Mouse (Mus musculus): ENCODE results near the gene Col5a1. TPM values are rescaled to one million over a fixed set of nuclear protein-coding genes. Genes with fewer than 3 reads are reported as not detected.

The Col5a1 gene
- polyA plus RNA-seq, 1 experiment from 2014 or later: 39.5 TPM

DNA sequence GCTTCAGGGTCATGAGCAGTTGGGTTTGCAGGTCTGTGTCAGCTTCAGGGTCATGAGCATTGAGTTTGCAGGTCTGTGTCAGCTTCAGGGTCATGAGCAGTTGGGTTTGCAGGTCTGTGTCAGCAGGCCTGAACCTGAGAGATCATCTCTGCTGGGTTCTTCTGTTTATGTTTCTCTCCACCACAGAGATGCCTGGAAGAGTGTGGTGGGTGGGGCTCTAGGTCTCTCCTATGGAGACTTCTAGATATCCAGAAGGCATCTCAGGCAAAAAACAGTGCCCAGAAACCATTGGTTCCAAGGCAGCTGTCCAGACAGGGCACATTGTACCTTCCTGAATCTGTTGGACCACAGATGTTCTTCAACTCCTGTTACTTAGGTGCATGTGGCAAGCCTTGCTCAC is 96.9 kb downstream of the Col5a1 start:
- Histone ChIP-seq H3K36me3 (ENCODE audit: control insufficient read depth, insufficient read depth) (peaks cover 8% of the 10 kb centered on the region; the same call in 1 of the 2 replicates), H3K27me3 (replicated peaks; ENCODE audit: control insufficient read depth, insufficient read depth, low read length) (no peaks in the 10 kb centered on the region), H3K4me2 (replicated peaks; ENCODE audit: low read depth) (no peak overlapping the region), H3K9ac (ENCODE audit: low read depth, low read length) (no peak overlapping the region), H3K9me3 (ENCODE audit: control insufficient read depth) (no peaks in the 10 kb centered on the region), H3K4me1 (replicated peaks; ENCODE audit: control insufficient read depth, insufficient read depth, low read length) (no peaks in the 10 kb centered on the region), H3K4me3 (ENCODE audit: low read depth, low read length) (no peak overlapping the region), H3K27ac (ENCODE audit: low read depth, low read length) (no peak overlapping the region)
- TF ChIP-seq CTCF (IDR thresholded peaks at IDR 0.05; ENCODE audit: low read depth): no peak
- no peak for ATAC-seq

- Histone ChIP-seq H3K9ac (ENCODE audit: low read depth, low read length) (no peak overlapping the region), H3K4me1 (replicated peaks; ENCODE audit: control insufficient read depth, insufficient read depth, low read length) (no peaks in the 10 kb centered on the region), H3K36me3 (ENCODE audit: control insufficient read depth, insufficient read depth) (peaks cover 8% of the 10 kb centered on the region; the same call in 1 of the 2 replicates), H3K4me3 (ENCODE audit: low read depth, low read length) (no peak overlapping the region), H3K27ac (ENCODE audit: low read depth, low read length) (no peak overlapping the region), H3K9me3 (ENCODE audit: control insufficient read depth) (no peaks in the 10 kb centered on the region), H3K27me3 (replicated peaks; ENCODE audit: control insufficient read depth, insufficient read depth, low read length) (no peaks in the 10 kb centered on the region), H3K4me2 (replicated peaks; ENCODE audit: low read depth) (no peak overlapping the region)
- peak; percentile 73 for TF ChIP-seq CTCF (IDR thresholded peaks at IDR 0.05; ENCODE audit: low read depth)
- WGBS: 46% methylated on average over 3 of the region's 3 CpGs
- no peak for ATAC-seq
Observed at GRCm38 (mm10) chr2:27983884-27984283, 97.7 kb downstream of the Col5a1 start.

GRCm38 (mm10) chr2:27986751-27987150 is 100.5 kb downstream of the Col5a1 start:
- no peak for TF ChIP-seq CTCF (IDR thresholded peaks at IDR 0.05; ENCODE audit: low read depth)
- H3K4me2 ChIP-seq (replicated peaks; ENCODE audit: low read depth): no peak overlapping the region
- WGBS: 85% methylated on average over 4 of the region's 4 CpGs
- H3K27ac ChIP-seq (ENCODE audit: low read depth, low read length): no peak overlapping the region
- peaks cover 13% of the 10 kb centered on the region; the same call in 1 of the 2 replicates for H3K36me3 ChIP-seq (ENCODE audit: control insufficient read depth, insufficient read depth)
- H3K9me3 ChIP-seq (ENCODE audit: control insufficient read depth): no peaks in the 10 kb centered on the region
- H3K27me3 ChIP-seq (replicated peaks; ENCODE audit: control insufficient read depth, insufficient read depth, low read length): no peaks in the 10 kb centered on the region
- no peak overlapping the region for H3K4me3 ChIP-seq (ENCODE audit: low read depth, low read length)
- H3K9ac ChIP-seq (ENCODE audit: low read depth, low read length): no peak overlapping the region
- no peaks in the 10 kb centered on the region for H3K4me1 ChIP-seq (replicated peaks; ENCODE audit: control insufficient read depth, insufficient read depth, low read length)
- no peak for ATAC-seq

DNA sequence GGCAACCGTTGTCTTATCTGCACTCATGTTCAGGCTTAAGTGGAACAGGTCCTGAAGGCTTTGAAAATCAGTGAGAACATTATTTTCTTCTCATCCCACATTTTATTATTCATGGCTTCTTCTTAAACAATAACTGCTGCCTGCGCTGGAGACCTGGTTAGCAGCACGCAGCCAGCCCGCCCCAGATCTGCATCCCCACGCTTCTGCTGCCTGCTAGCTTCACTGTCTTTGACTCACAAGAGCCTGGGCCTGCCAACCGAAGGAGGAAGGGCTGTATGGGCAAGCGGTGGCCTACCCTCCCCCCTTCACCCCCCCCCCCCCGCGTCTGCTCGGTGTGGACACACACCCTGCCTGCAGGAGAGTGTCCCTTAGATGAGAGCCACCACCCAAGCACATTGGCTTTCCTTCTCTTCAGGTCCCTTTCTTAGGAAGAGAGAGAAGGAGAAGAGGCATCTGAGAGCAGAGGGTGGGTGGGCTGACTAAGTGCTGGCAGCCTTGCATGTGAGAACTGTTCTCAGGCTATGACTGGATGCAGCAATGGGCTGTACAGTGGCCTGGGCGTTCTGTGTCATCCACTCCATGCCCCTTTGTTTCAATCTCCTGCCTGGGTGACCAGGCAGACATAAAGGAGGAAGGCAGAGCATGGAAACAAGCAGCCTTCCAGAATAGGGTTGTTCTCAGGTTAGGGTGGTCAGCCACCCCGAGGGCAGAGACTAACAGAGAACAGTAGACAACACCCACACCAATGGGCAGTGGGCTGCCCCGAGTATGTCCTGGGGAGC is 104.4 kb downstream of the Col5a1 start:
- Histone ChIP-seq H3K9me3 (ENCODE audit: control insufficient read depth) (no peaks in the 10 kb centered on the region), H3K36me3 (ENCODE audit: control insufficient read depth, insufficient read depth) (peaks cover 10% of the 10 kb centered on the region), H3K4me2 (replicated peaks; ENCODE audit: low read depth) (no peak overlapping the region), H3K4me1 (replicated peaks; ENCODE audit: control insufficient read depth, insufficient read depth, low read length) (no peaks in the 10 kb centered on the region), H3K27me3 (replicated peaks; ENCODE audit: control insufficient read depth, insufficient read depth, low read length) (no peaks in the 10 kb centered on the region), H3K4me3 (ENCODE audit: low read depth, low read length) (no peak overlapping the region), H3K9ac (ENCODE audit: low read depth, low read length) (no peak overlapping the region), H3K27ac (ENCODE audit: low read depth, low read length) (no peak overlapping the region)
- TF ChIP-seq CTCF (IDR thresholded peaks at IDR 0.05; ENCODE audit: low read depth): no peak
- no peak for ATAC-seq
- 75% methylated on average over 13 of the region's 13 CpGs for WGBS

DNA sequence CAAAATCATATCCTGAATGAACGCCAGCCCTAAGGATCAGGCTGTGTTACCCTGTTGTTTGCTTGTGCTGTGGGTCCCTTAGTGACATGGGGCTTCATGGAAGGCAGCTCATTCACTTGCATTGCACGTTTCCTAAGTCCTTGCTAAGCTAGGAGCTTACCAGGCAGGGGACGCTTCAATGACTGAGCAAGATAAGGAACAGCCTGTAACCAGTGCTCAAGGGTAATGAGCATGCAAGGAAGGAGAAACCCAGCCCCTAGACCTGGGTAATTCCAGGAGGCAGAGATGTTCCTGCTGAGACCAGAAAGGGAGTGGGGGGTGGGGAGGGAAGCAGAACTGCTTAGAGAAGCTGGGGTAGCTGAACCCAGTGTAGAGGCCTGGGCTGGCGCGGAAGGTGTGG is 107.2 kb downstream of the Col5a1 start:
- H3K27me3 ChIP-seq (replicated peaks; ENCODE audit: control insufficient read depth, insufficient read depth, low read length): no peaks in the 10 kb centered on the region
- ATAC-seq: no peak
- no peak for TF ChIP-seq CTCF (IDR thresholded peaks at IDR 0.05; ENCODE audit: low read depth)
- H3K36me3 ChIP-seq (ENCODE audit: control insufficient read depth, insufficient read depth): peaks cover 12% of the 10 kb centered on the region
- no peaks in the 10 kb centered on the region for H3K9me3 ChIP-seq (ENCODE audit: control insufficient read depth)
- WGBS: 69% methylated on average over 5 of the region's 5 CpGs
- H3K4me2 ChIP-seq (replicated peaks; ENCODE audit: low read depth): no peak overlapping the region
- H3K4me3 ChIP-seq (ENCODE audit: low read depth, low read length): no peak overlapping the region
- H3K9ac ChIP-seq (ENCODE audit: low read depth, low read length): no peak overlapping the region
- H3K4me1 ChIP-seq (replicated peaks; ENCODE audit: control insufficient read depth, insufficient read depth, low read length): no peaks in the 10 kb centered on the region
- no peak overlapping the region for H3K27ac ChIP-seq (ENCODE audit: low read depth, low read length)

GRCm38 (mm10) chr2:27999996-28000583 is 113.9 kb downstream of the Col5a1 start:
- no peak for ATAC-seq
- Histone ChIP-seq H3K9ac (ENCODE audit: low read depth, low read length) (no peak overlapping the region), H3K4me2 (replicated peaks; ENCODE audit: low read depth) (no peak overlapping the region), H3K4me3 (ENCODE audit: low read depth, low read length) (no peak overlapping the region), H3K4me1 (replicated peaks; ENCODE audit: control insufficient read depth, insufficient read depth, low read length) (no peaks in the 10 kb centered on the region), H3K27ac (ENCODE audit: low read depth, low read length) (no peak overlapping the region), H3K27me3 (replicated peaks; ENCODE audit: control insufficient read depth, insufficient read depth, low read length) (no peaks in the 10 kb centered on the region), H3K36me3 (ENCODE audit: control insufficient read depth, insufficient read depth) (peaks cover 24% of the 10 kb centered on the region), H3K9me3 (ENCODE audit: control insufficient read depth) (no peaks in the 10 kb centered on the region)
- WGBS: 87% methylated on average over 9 of the region's 9 CpGs
- no peak for TF ChIP-seq CTCF (IDR thresholded peaks at IDR 0.05; ENCODE audit: low read depth)

Data from intestine, postnatal 0 days (tissue).